Mouse (Mus musculus): Measurements from ENCODE around the gene Slc25a21. TPM values are rescaled to one million over a fixed set of nuclear protein-coding genes. Genes with fewer than 3 reads are reported as not detected.
A peak's percentile ranks its signal among the peaks of the same experiment; 100 is the strongest.

Slc25a21 gene
- polyA plus RNA-seq, 1 experiment from 2014 or later = 1.2 TPM

- Histone ChIP-seq H3K27me3 (ENCODE audit: control insufficient read depth, insufficient read depth, low read length) (no peaks in the 10 kb centered on the region), H3K36me3 (ENCODE audit: control insufficient read depth, insufficient read depth, low read length) (no peaks in the 10 kb centered on the region), H3K9ac (ENCODE audit: low read depth, low read length) (no peak overlapping the region), H3K9me3 (ENCODE audit: control insufficient read depth, low read length) (no peaks in the 10 kb centered on the region), H3K4me3 (ENCODE audit: low read depth, low read length) (no peak overlapping the region), H3K4me2 (replicated peaks; ENCODE audit: low read depth, low read length) (no peak overlapping the region), H3K4me1 (replicated peaks; ENCODE audit: control insufficient read depth, insufficient read depth, low read length) (no peaks in the 10 kb centered on the region), H3K27ac (ENCODE audit: low read depth, low read length) (no peak overlapping the region)
- no peak for DNase-seq (ENCODE audit: low spot score)
- ATAC-seq (ENCODE audit: low FRiP score) = no peak
- 80% methylated on average over 5 of the region's 5 CpGs for WGBS
Observed at GRCm38 (mm10) chr12:56769421-56769820, 427.9 kb downstream of the Slc25a21 start.

- H3K27ac ChIP-seq (ENCODE audit: low read depth, low read length) = no peak overlapping the region
- no peaks in the 10 kb centered on the region for H3K36me3 ChIP-seq (ENCODE audit: control insufficient read depth, insufficient read depth, low read length)
- H3K9ac ChIP-seq (ENCODE audit: low read depth, low read length) = no peak overlapping the region
- no peak overlapping the region for H3K4me3 ChIP-seq (ENCODE audit: low read depth, low read length)
- ATAC-seq (ENCODE audit: low FRiP score) (no peak), DNase-seq (ENCODE audit: low spot score) (no peak)
- H3K4me2 ChIP-seq (replicated peaks; ENCODE audit: low read depth, low read length) = no peak overlapping the region
- 82% methylated on average over 6 of the region's 6 CpGs for WGBS
- H3K9me3 ChIP-seq (ENCODE audit: control insufficient read depth, low read length) = no peaks in the 10 kb centered on the region
- H3K27me3 ChIP-seq (ENCODE audit: control insufficient read depth, insufficient read depth, low read length) = no peaks in the 10 kb centered on the region
- H3K4me1 ChIP-seq (replicated peaks; ENCODE audit: control insufficient read depth, insufficient read depth, low read length) = no peaks in the 10 kb centered on the region
Observed at GRCm38 (mm10) chr12:56767474-56767873, 429.8 kb downstream of the Slc25a21 start.

GRCm38 (mm10) chr12:56737104-56737503 is 460.2 kb downstream of the Slc25a21 start:
- H3K36me3 ChIP-seq (ENCODE audit: control insufficient read depth, insufficient read depth, low read length) = no peaks in the 10 kb centered on the region
- no peak for DNase-seq (ENCODE audit: low spot score)
- 84% methylated on average over 4 of the region's 4 CpGs for WGBS

GRCm38 (mm10) chr12:56727631-56728030 is 469.6 kb downstream of the Slc25a21 start:
- no peaks in the 10 kb centered on the region for H3K36me3 ChIP-seq (ENCODE audit: control insufficient read depth, insufficient read depth, low read length)
- WGBS = 63% methylated on average over 4 of the region's 4 CpGs
- no peaks in the 10 kb centered on the region for H3K9me3 ChIP-seq (ENCODE audit: control insufficient read depth, low read length)
- DNase-seq (ENCODE audit: low spot score) (no peak), ATAC-seq (ENCODE audit: low FRiP score) (no peak)
- H3K4me3 ChIP-seq (ENCODE audit: low read depth, low read length) = no peak overlapping the region
- H3K9ac ChIP-seq (ENCODE audit: low read depth, low read length) = no peak overlapping the region
- no peak overlapping the region for H3K27ac ChIP-seq (ENCODE audit: low read depth, low read length)
- no peak overlapping the region for H3K4me2 ChIP-seq (replicated peaks; ENCODE audit: low read depth, low read length)
- H3K27me3 ChIP-seq (ENCODE audit: control insufficient read depth, insufficient read depth, low read length) = no peaks in the 10 kb centered on the region
- no peaks in the 10 kb centered on the region for H3K4me1 ChIP-seq (replicated peaks; ENCODE audit: control insufficient read depth, insufficient read depth, low read length)

More at GRCm38 (mm10) chr12:56737104-56737503, 460.2 kb downstream of the Slc25a21 start:
- Histone ChIP-seq H3K27ac (ENCODE audit: low read depth, low read length) (no peak overlapping the region), H3K4me3 (ENCODE audit: low read depth, low read length) (no peak overlapping the region), H3K9ac (ENCODE audit: low read depth, low read length) (no peak overlapping the region), H3K4me1 (replicated peaks; ENCODE audit: control insufficient read depth, insufficient read depth, low read length) (no peaks in the 10 kb centered on the region), H3K4me2 (replicated peaks; ENCODE audit: low read depth, low read length) (no peak overlapping the region), H3K9me3 (ENCODE audit: control insufficient read depth, low read length) (no peaks in the 10 kb centered on the region), H3K27me3 (ENCODE audit: control insufficient read depth, insufficient read depth, low read length) (no peaks in the 10 kb centered on the region)
- ATAC-seq (ENCODE audit: low FRiP score) = no peak

- Histone ChIP-seq H3K9ac (ENCODE audit: low read depth, low read length) (no peak overlapping the region), H3K4me1 (replicated peaks; ENCODE audit: control insufficient read depth, insufficient read depth, low read length) (no peaks in the 10 kb centered on the region), H3K27me3 (ENCODE audit: control insufficient read depth, insufficient read depth, low read length) (no peaks in the 10 kb centered on the region; the same call in 1 of the 2 replicates), H3K36me3 (ENCODE audit: control insufficient read depth, insufficient read depth, low read length) (no peaks in the 10 kb centered on the region), H3K27ac (ENCODE audit: low read depth, low read length) (no peak overlapping the region), H3K4me3 (ENCODE audit: low read depth, low read length) (no peak overlapping the region), H3K9me3 (ENCODE audit: control insufficient read depth, low read length) (no peaks in the 10 kb centered on the region), H3K4me2 (replicated peaks; ENCODE audit: low read depth, low read length) (no peak overlapping the region)
- ATAC-seq (ENCODE audit: low FRiP score) (no peak), DNase-seq (ENCODE audit: low spot score) (no peak)
- 31% methylated on average over 6 of the region's 6 CpGs for WGBS
Observed at GRCm38 (mm10) chr12:56718707-56719051, 478.6 kb downstream of the Slc25a21 start.

- no peaks in the 10 kb centered on the region for H3K36me3 ChIP-seq (ENCODE audit: control insufficient read depth, insufficient read depth, low read length)
- peak; percentile 20 for DNase-seq (ENCODE audit: low spot score)
- H3K27ac ChIP-seq (ENCODE audit: low read depth, low read length) = no peak overlapping the region
- 6% methylated on average over 14 of the region's 14 CpGs for whole genome bisulfite sequencing
- H3K4me3 ChIP-seq (ENCODE audit: low read depth, low read length) = no peak overlapping the region
- H3K4me1 ChIP-seq (replicated peaks; ENCODE audit: control insufficient read depth, insufficient read depth, low read length) = no peaks in the 10 kb centered on the region
- no peaks in the 10 kb centered on the region; the same call in 1 of the 2 replicates for H3K27me3 ChIP-seq (ENCODE audit: control insufficient read depth, insufficient read depth, low read length)
- no peak for ATAC-seq (ENCODE audit: low FRiP score)
- H3K9me3 ChIP-seq (ENCODE audit: control insufficient read depth, low read length) = no peaks in the 10 kb centered on the region
- no peak overlapping the region for H3K9ac ChIP-seq (ENCODE audit: low read depth, low read length)
- H3K4me2 ChIP-seq (replicated peaks; ENCODE audit: low read depth, low read length) = no peak overlapping the region
Observed at GRCm38 (mm10) chr12:56717971-56718706, 479.1 kb downstream of the Slc25a21 start.

GRCm38 (mm10) chr12:56701004-56701403 is 496.3 kb downstream of the Slc25a21 start:
- Histone ChIP-seq H3K4me3 (ENCODE audit: low read depth, low read length) (no peak overlapping the region), H3K4me2 (replicated peaks; ENCODE audit: low read depth, low read length) (no peak overlapping the region), H3K9me3 (ENCODE audit: control insufficient read depth, low read length) (no peaks in the 10 kb centered on the region), H3K36me3 (ENCODE audit: control insufficient read depth, insufficient read depth, low read length) (no peaks in the 10 kb centered on the region), H3K4me1 (replicated peaks; ENCODE audit: control insufficient read depth, insufficient read depth, low read length) (no peaks in the 10 kb centered on the region; the same call in 1 of the 2 replicates), H3K27ac (ENCODE audit: low read depth, low read length) (no peak overlapping the region), H3K9ac (ENCODE audit: low read depth, low read length) (no peak overlapping the region), H3K27me3 (ENCODE audit: control insufficient read depth, insufficient read depth, low read length) (peaks cover 62% of the 10 kb centered on the region)
- ATAC-seq (ENCODE audit: low FRiP score) (no peak), DNase-seq (ENCODE audit: low spot score) (peak; percentile 45)
- WGBS = 14% methylated on average over 6 of the region's 6 CpGs

- Histone ChIP-seq H3K36me3 (ENCODE audit: control insufficient read depth, insufficient read depth, low read length) (no peaks in the 10 kb centered on the region), H3K4me3 (ENCODE audit: low read depth, low read length) (no peak overlapping the region), H3K27ac (ENCODE audit: low read depth, low read length) (no peak overlapping the region), H3K9ac (ENCODE audit: low read depth, low read length) (no peak overlapping the region), H3K27me3 (ENCODE audit: control insufficient read depth, insufficient read depth, low read length) (peaks cover 70% of the 10 kb centered on the region), H3K9me3 (ENCODE audit: control insufficient read depth, low read length) (no peaks in the 10 kb centered on the region), H3K4me2 (replicated peaks; ENCODE audit: low read depth, low read length) (no peak overlapping the region), H3K4me1 (replicated peaks; ENCODE audit: control insufficient read depth, insufficient read depth, low read length) (no peaks in the 10 kb centered on the region; the same call in 1 of the 2 replicates)
- ATAC-seq (ENCODE audit: low FRiP score) = 0 out of 2 replicates have a peak, but pooled peaks have one; percentile 30
- WGBS = 2% methylated on average over 41 of the region's 44 CpGs
- DNase-seq (ENCODE audit: low spot score) = peak; percentile 57
Observed at GRCm38 (mm10) chr12:56699915-56700900, 497.1 kb downstream of the Slc25a21 start.

All from hindbrain, embryonic 11.5 days (tissue).